In genomic region chr3:30213540-30214170, GRCm38 (mm10) we compare ENCODE assay signal across 16 mouse cellular contexts.
A peak's percentile ranks its signal among the peaks of the same experiment; 100 is the strongest.
DNase-seq lines count a peak whose midpoint lies in the region; ATAC-seq and TF ChIP-seq lines count a peak whose summit lies in the region.
"Had no signal": no experiment of that assay in that cellular context is flagged by ENCODE, and none has a peak within 500 bp of the region (broad histone marks: within the 10 kb centered on the region; RNA-seq: fewer than 3 reads in every experiment).

No protein-coding gene starts in this region.

- 0 out of 2 replicates have a peak, but pooled peaks have one; percentile 2 for TF ChIP-seq CTCF in kidney, postnatal 0 days (IDR thresholded peaks at IDR 0.05; ENCODE audit: low read depth)
- peak; percentile 10; the same call in 1 of the 2 replicates for TF ChIP-seq CTCF in small intestine, adult 2 months (IDR thresholded peaks at IDR 0.05; ENCODE audit: extremely low read depth, insufficient read length, insufficient replicate concordance, low read depth, low read length)

- 0 out of 2 replicates have a peak, but pooled peaks cover 2% of the 10 kb centered on the region for H3K4me1 ChIP-seq in forebrain, embryonic 11.5 days (replicated peaks; ENCODE audit: control insufficient read depth, insufficient read depth, low read length)
- peaks cover 18% of the 10 kb centered on the region for H3K4me1 ChIP-seq in forebrain, embryonic 12.5 days
- H3K4me1 ChIP-seq in kidney, postnatal 0 days (replicated peaks; ENCODE audit: insufficient read depth, low read length): no peaks in the 10 kb centered on the region
- H3K4me1 ChIP-seq in embryonic facial prominence, embryonic 12.5 days: peaks cover 21% of the 10 kb centered on the region
- peaks cover 11% of the 10 kb centered on the region; the same call in 1 of the 2 replicates for H3K4me1 ChIP-seq in small intestine, adult 2 months (ENCODE audit: control insufficient read depth, insufficient read depth, insufficient read length, low read length)
- H3K4me1 ChIP-seq in liver, embryonic 12.5 days: no peaks in the 10 kb centered on the region

- H3K4me3 ChIP-seq in forebrain, embryonic 11.5 days (ENCODE audit: low read depth, low read length): no peak overlapping the region
- no peak overlapping the region for H3K4me3 ChIP-seq in forebrain, embryonic 12.5 days (replicated peaks)
- H3K4me3 ChIP-seq in kidney, postnatal 0 days (replicated peaks; ENCODE audit: low read depth, low read length): no peak overlapping the region
- H3K4me3 ChIP-seq in embryonic facial prominence, embryonic 12.5 days: no peak overlapping the region
- H3K4me3 ChIP-seq in small intestine, adult 2 months (ENCODE audit: low read depth, low read length): no peak overlapping the region
- no peak overlapping the region for H3K4me3 ChIP-seq in liver, embryonic 12.5 days
- H3K4me3 ChIP-seq: left cerebral cortex, adult 2 months had no signal

- H3K9ac ChIP-seq in forebrain, embryonic 11.5 days (ENCODE audit: low read length): no peak overlapping the region
- no peak overlapping the region for H3K9ac ChIP-seq in forebrain, embryonic 12.5 days
- no peak overlapping the region for H3K9ac ChIP-seq in kidney, postnatal 0 days (ENCODE audit: low read depth, low read length)
- no peak overlapping the region for H3K9ac ChIP-seq in embryonic facial prominence, embryonic 12.5 days
- no peak overlapping the region for H3K9ac ChIP-seq in liver, embryonic 12.5 days
- H3K9ac ChIP-seq: hindbrain, embryonic 14.5 days had no signal

- H3K27me3 ChIP-seq in forebrain, embryonic 11.5 days (ENCODE audit: control insufficient read depth, insufficient read depth, low read length): no peaks in the 10 kb centered on the region; the same call in 1 of the 2 replicates
- H3K27me3 ChIP-seq in forebrain, embryonic 12.5 days: peaks cover 24% of the 10 kb centered on the region
- H3K27me3 ChIP-seq in kidney, postnatal 0 days (ENCODE audit: insufficient read depth, low read length): no peaks in the 10 kb centered on the region
- no peaks in the 10 kb centered on the region for H3K27me3 ChIP-seq in embryonic facial prominence, embryonic 12.5 days
- no peaks in the 10 kb centered on the region for H3K27me3 ChIP-seq in small intestine, adult 2 months (ENCODE audit: control insufficient read depth, insufficient read depth, low read length)
- no peaks in the 10 kb centered on the region for H3K27me3 ChIP-seq in liver, embryonic 12.5 days (replicated peaks)

- no peak overlapping the region for H3K4me2 ChIP-seq in forebrain, embryonic 11.5 days (ENCODE audit: low read depth, low read length, severe bottlenecking)
- H3K4me2 ChIP-seq in forebrain, embryonic 12.5 days: no peak overlapping the region
- no peak overlapping the region for H3K4me2 ChIP-seq in kidney, postnatal 0 days (ENCODE audit: low read length)
- peak overlapping the region; percentile 21 for H3K4me2 ChIP-seq in embryonic facial prominence, embryonic 12.5 days (replicated peaks)
- no peak overlapping the region for H3K4me2 ChIP-seq in liver, embryonic 12.5 days
- H3K4me2 ChIP-seq: hindbrain, embryonic 14.5 days; liver, embryonic 11.5 days had no signal

- no peak for DNase-seq in forebrain, embryonic 11.5 days (ENCODE audit: low spot score)
- DNase-seq in kidney, postnatal 0 days (ENCODE audit: low spot score): no peak
- DNase-seq in kidney, postnatal 4 days: no peak
- no peak for DNase-seq in layer of hippocampus, adult 9-10 months (ENCODE audit: low spot score)
- DNase-seq: cerebellum, adult 11-12 months; kidney, postnatal 25 days; thymus, adult 18-20 months had no signal

- H3K36me3 ChIP-seq in forebrain, embryonic 11.5 days (ENCODE audit: control insufficient read depth, insufficient read depth, low read length): no peaks in the 10 kb centered on the region
- no peaks in the 10 kb centered on the region for H3K36me3 ChIP-seq in forebrain, embryonic 12.5 days (replicated peaks)
- H3K36me3 ChIP-seq in kidney, postnatal 0 days (ENCODE audit: insufficient read depth, low read length): no peaks in the 10 kb centered on the region
- H3K36me3 ChIP-seq in embryonic facial prominence, embryonic 12.5 days: no peaks in the 10 kb centered on the region
- H3K36me3 ChIP-seq in small intestine, adult 2 months (ENCODE audit: control insufficient read depth, insufficient read depth, low read length): no peaks in the 10 kb centered on the region
- no peaks in the 10 kb centered on the region for H3K36me3 ChIP-seq in liver, embryonic 12.5 days

- no peak for TF ChIP-seq POLR2A in small intestine, adult 2 months (IDR thresholded peaks at IDR 0.05; ENCODE audit: low read depth, low read length)

- 0 out of 2 replicates have a peak, but pooled peaks have one; percentile 21 for ATAC-seq in forebrain, embryonic 11.5 days (replicated peaks; ENCODE audit: low FRiP score)
- ATAC-seq in forebrain, embryonic 12.5 days (ENCODE audit: low FRiP score): no peak
- ATAC-seq in kidney, postnatal 0 days (replicated peaks; ENCODE audit: low FRiP score, low read depth): no peak
- ATAC-seq in embryonic facial prominence, embryonic 12.5 days (ENCODE audit: insufficient number of reproducible peaks, insufficient read depth, low FRiP score, low TSS enrichment): 0 out of 2 replicates have a peak, but pooled peaks have one; percentile 41
- no peak for ATAC-seq in liver, embryonic 12.5 days
- ATAC-seq: forebrain, embryonic 16.5 days had no signal

- WGBS in forebrain, embryonic 11.5 days: 26% methylated on average over 7 of the region's 7 CpGs
- WGBS in forebrain, embryonic 12.5 days: 26% methylated on average over 7 of the region's 7 CpGs
- 30% methylated on average over 7 of the region's 7 CpGs for WGBS in kidney, postnatal 0 days
- 9% methylated on average over 7 of the region's 7 CpGs for WGBS in embryonic facial prominence, embryonic 12.5 days
- WGBS in small intestine, adult 2 months: 52% methylated on average over 7 of the region's 7 CpGs
- 31% methylated on average over 7 of the region's 7 CpGs for WGBS in liver, embryonic 12.5 days (ENCODE audit: insufficient replicate concordance)

- H3K9me3 ChIP-seq in forebrain, embryonic 11.5 days (ENCODE audit: control insufficient read depth, low read length): no peaks in the 10 kb centered on the region
- H3K9me3 ChIP-seq in forebrain, embryonic 12.5 days: no peaks in the 10 kb centered on the region
- no peaks in the 10 kb centered on the region for H3K9me3 ChIP-seq in kidney, postnatal 0 days (replicated peaks; ENCODE audit: low read length)
- no peaks in the 10 kb centered on the region for H3K9me3 ChIP-seq in embryonic facial prominence, embryonic 12.5 days
- no peaks in the 10 kb centered on the region for H3K9me3 ChIP-seq in liver, embryonic 12.5 days (replicated peaks)

- no peak overlapping the region for H3K27ac ChIP-seq in forebrain, embryonic 11.5 days (ENCODE audit: low read depth, low read length)
- H3K27ac ChIP-seq in forebrain, embryonic 12.5 days: no peak overlapping the region
- H3K27ac ChIP-seq in kidney, postnatal 0 days: no peak overlapping the region
- H3K27ac ChIP-seq in embryonic facial prominence, embryonic 12.5 days: peak overlapping the region; percentile 70
- peak overlapping the region; percentile 17; the same call in 1 of the 2 replicates for H3K27ac ChIP-seq in small intestine, adult 2 months (ENCODE audit: insufficient read depth, low read depth, low read length)
- no peak overlapping the region for H3K27ac ChIP-seq in liver, embryonic 12.5 days
- H3K27ac ChIP-seq: hindbrain, embryonic 14.5 days; left cerebral cortex, adult 2 months; macrophage had no signal

Comparison
In these comparisons a context has a peak if more than half of its experiments do, and no peak if none do; other contexts are left out.
1. ATAC-seq: peak in forebrain, embryonic 11.5 days (single experiment) and embryonic facial prominence, embryonic 12.5 days (single experiment); none in forebrain, embryonic 12.5 days (single experiment), kidney, postnatal 0 days (single experiment) and liver, embryonic 12.5 days (single experiment).
2. H3K27ac ChIP-seq: peak in embryonic facial prominence, embryonic 12.5 days (single experiment) and small intestine, adult 2 months (single experiment); none in forebrain, embryonic 11.5 days (single experiment), forebrain, embryonic 12.5 days (single experiment), kidney, postnatal 0 days (single experiment) and liver, embryonic 12.5 days (single experiment).